Mouse (Mus musculus) R1 (cell line): ENCODE measurements at regions not wholly inside any gene's neighbourhood (a gene's known extent, or its start where the extent isn't known, plus 50 kb on each side); places are given as distances from the start of the nearest gene placed in this dataset.

Experiments
- DNase-seq: peaks from one replicate; pipeline ENCODE4 v3.0.0-alpha.2; 2018; ENCODE audit warnings: low read depth, low spot score

DNA sequence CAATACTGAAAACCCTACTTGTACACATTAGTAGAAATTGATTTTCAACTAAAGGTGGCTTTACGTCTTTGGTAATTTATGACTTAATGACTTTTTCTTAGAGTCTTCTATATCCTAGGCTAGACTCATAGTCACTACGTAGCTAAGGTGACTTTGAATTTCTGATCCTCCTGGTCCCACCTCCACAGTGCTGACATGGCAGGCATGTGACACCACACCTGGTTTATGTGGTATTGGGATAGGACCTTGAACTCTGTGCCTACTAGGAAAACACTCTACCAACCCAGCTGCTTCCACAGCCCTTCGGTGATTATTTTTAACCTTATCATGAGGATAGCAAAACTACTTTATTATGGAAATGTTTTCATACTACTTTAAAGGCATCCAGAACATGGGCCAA, 51.5 kb upstream of the D7Ertd443e start:
- DNase-seq = no peak

DNA sequence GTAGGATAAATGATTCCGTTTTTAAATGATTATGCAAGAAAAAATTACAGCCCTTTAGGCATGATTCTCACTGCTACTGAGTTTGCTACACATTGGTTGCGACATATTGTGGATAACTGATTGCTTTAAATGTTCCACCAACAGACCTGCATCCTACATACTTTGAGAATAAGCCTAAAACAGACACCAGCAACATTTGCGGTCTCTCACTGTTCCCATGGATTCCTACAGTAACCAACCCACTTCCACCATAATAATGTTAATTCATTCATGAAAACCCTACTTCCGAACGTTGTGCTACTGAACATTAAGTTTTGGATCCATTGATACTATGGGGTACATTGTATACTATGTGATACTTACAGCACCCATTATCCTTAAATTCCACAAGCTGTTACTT, 53.8 kb upstream of the D7Ertd443e start:
- no peak for DNase-seq

DNA sequence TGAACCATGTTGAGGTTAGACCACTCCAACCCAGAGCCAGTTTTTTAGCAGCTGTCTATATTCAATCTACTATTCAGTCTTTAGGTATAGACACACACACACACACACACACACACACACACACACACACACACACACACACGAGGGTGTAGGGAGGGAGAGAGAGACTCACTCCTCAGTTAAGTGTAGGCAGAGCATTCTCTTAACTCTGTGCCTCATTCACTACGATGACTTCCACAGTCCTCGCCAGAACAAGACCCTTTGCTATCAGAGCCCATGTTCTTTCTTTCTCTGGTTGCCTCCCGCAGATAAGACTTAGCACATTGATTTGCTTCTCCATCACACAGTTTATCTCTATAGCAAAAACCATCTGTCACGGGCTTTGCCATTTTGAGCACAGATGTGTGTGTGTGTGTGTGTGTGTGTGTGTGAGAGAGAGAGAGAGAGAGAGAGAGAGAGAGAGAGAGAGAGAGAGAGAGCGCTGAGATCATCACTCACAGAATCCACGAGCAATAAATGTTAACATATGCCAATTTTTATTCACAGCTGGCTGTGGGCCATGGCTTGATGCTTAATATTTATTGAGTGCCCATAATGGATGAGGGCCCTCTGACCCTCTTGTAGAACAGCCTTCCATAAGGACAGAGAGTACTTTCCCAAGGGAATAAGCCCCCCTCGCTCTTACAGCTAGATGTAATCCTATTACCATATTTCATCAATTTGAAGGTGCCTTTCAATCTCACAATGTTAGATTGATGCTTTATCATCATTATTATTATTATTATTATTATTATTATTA, 59.7 kb upstream of the D7Ertd443e start:
- DNase-seq = no peak

DNA sequence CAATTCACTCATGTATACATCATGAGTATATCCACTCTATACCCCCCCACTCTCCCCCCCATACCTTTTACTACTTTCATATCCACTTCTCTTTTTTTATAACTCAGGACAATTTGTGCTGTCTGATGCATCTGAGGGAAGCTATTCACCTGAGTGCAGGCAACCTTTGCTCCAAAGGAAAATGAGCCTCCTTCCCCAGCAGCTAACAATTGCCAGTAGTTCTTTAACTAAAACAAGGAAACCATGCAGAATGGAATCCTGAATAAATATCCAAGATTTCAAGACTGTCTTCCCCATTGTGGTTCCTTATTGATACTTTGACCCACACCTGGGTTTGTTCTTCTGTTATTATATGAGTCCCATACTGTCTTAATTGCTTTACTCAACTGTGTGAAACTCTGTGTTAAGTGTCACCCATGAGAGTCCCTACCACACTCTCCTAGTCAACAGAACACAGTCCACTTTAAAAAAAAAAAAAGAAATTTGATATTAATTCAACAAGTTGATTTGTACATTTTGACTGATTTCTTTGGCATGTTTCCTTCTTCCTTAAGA, 62.3 kb upstream of the D7Ertd443e start:
- DNase-seq = no peak

DNA sequence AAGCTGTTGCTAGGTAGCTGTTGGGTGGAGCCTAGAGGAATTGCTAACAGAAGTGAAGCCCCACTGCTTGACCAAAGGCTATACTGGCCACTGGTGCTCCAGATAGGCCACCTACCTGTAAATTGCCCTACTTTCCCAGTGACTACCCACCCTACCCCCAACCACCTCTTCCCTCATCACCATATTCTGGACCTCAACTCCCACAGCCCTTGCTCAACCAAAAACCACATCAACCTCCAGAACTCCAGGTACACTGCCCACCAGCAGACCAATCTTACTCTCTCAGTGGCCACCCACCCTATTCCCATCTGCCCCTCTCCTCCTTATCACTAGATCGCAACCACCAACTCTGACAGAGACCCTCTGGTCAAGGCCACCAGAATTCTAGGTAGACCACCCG, 63.4 kb upstream of the D7Ertd443e start:
- no peak for DNase-seq

DNA sequence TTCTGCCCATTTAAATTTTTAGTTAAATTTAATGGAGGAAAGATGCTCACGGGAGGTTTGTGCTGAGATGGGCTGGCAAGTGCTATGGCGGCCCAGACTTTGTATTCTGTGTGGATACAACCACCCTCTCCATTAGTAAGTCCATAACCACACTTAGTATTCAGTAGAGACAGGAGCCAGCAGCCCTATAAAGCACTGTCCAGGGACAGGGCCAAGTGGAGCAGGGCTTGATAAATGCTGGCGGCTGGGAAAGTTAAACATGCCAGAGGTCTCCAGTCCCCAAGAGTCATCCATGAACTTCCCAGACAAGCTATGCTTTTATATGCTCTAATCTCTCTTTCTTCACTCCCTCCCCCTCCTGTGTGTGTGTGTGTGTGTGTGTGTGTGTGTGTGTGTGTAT, 77.2 kb upstream of the D7Ertd443e start:
- DNase-seq = no peak

DNA sequence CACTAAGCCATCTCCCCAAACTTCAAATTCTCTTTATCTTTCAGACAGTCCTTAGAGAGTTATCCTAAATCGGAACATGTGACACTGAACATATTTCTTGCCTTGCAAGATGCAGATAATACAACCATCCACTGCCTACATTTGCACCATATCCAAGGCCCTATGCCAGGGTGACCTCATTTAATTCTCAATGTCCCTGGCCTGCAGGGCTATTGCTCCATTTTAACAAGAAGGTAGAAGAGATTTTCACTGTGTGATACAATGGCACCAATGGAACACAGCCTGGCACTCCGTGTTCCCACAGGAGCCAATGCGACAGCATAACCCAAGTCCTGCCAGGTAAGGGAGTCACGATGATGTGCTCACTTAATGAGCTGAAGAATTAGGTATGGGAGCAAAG, 77.9 kb upstream of the D7Ertd443e start:
- no peak for DNase-seq

DNA sequence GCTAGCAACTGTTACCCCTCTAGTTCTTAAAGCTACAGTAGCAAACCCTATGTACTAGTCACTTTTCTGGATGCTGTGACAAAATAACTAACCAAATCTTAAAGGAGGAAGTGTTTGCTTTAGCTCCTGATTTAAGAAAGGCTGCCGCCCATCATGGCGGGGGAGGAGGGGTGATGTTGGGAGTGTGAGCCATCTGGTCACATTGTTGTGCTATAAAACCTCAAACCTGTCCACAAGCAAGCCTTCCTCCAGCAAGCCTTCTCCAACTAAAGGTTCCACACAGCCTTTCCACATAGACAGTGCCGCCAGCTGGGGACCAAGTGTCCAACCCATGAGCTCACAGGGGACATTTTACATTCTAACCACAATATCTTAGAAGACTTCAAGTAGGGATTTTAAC, 81.8 kb upstream of the D7Ertd443e start:
- no peak for DNase-seq

DNA sequence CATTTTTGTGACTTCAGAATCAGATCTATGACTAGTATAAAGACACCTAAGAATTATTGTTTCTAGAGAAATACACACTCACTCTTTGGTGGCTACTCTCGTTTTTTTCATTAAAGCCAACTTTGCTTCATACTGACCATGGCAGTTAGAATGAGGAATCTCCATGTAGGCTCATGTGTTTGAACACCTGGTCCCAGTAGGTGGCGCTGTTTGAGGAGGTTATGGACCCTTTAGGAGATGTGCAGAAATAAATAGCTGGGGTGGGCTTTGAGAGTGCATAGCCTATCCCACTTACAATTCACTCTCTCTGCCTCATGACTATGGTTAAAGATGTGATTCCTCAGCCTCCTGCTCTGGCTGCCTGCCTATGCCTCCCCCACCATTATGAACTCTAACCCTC, 85.8 kb upstream of the D7Ertd443e start:
- peak; percentile 60 for DNase-seq

DNA sequence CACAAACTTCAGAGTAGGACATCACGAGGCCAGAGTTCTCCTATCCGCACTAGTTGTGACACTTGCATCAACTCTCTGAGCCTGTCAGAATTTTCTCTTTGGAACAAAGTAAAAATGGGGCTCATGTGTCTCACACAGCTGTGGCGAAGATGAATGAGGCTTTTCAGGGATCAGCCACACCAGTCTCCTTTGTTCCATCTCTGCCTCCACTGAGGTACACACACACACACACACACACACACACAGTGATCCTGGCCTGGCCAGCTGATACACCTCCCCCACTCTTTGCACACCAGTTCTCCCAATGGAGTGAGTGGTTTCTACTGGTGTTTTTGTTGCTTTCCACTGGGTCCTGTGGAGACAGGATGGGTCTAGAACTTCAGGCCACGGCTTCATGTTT, 105.9 kb upstream of the D7Ertd443e start:
- no peak for DNase-seq

DNA sequence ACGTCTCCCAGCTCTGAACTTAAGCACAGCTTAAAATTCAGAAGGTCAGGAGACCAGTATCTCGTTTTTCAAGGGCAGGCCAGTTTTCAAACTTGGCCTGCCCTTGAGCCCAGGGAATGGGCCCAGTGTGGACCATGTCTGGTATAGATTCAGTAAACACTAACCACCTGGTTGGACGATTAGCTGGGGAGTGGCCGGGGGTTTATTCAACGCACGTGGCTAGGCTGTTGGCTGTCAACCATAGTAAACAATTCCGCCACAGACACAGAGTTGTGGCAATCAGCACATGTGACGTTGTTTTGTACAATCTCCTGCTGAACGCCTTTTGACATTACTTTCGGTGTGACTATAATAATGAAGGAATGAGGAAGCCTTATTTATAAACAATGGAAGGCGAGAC, 111.8 kb upstream of the D7Ertd443e start:
- DNase-seq = no peak

DNA sequence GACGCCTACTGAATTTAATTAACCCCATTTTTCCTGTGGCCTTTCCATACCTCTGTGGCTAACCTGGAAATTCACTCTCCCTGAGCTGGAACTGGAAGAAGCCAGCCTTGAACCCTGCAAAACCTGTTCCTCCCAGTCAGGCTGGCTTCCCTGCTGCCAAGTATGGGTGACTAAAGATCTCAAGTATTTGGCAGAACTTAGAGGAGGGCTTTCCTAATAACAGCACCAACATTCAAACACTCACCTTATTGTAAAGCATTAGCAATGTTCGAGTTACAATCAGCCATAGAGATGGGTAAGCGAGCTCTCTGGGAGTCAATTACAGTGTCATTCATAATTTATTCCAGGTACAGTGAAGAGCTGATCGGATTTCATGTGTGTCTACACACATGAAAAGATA, 112.4 kb upstream of the D7Ertd443e start:
- DNase-seq = no peak

DNA sequence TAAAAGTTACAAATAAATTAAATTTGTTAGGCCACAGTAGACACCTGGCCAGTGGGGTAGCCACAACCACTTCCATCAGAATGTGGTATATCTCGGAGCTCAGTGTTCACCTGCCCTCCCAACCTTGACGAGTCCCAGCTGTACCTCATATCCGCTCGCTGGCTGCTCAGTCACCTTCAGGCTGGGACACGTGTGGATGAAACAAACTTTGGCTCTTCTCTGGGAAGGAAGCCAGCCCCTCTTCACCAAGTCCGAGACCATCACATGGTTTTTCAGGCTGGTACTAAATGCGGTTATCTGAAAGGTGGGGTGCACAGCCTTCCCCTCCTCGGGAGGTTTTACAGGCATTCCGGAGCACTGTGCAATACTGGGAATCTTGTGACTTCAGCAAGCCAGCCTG, 113.3 kb upstream of the D7Ertd443e start:
- DNase-seq = no peak

DNA sequence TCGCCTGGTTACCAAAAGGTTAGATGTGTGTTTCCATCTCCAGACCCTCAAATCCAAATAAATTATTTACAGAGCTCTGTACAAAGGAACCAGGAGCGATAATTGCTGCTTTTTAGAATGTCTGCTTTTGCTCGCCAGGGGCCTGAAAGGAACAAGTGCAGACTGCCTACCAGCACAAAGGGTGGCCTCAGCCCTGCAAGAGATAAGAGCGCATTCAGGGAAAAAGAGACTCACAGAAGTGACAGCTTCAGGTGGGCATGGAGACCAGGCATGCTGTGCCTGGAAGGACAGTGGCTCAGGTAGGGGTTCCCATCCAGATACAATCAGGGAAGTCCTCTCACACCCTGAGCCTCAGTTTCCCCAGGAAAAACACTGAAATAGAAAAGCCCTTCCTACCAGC, 114.0 kb upstream of the D7Ertd443e start:
- no peak for DNase-seq

DNA sequence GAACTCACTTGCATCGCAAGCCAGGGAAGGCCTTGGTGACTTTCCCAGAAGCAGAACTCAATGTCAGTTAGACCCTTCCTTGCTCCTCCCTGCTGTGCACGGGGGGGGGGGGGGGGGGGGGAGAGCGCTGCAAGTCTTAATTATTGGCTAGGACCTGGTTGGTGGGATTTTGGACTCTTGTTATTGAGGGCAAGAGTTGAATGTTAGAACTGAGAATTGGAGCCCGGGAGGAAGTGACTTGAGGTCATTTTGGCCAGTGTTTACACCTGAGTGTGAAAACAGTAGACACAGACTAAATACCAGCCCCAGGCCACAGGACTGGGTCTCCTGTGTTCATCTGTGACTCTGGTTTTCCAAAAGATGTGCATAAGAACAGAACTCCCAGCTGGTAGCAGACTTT, 114.7 kb upstream of the D7Ertd443e start:
- no peak for DNase-seq

DNA sequence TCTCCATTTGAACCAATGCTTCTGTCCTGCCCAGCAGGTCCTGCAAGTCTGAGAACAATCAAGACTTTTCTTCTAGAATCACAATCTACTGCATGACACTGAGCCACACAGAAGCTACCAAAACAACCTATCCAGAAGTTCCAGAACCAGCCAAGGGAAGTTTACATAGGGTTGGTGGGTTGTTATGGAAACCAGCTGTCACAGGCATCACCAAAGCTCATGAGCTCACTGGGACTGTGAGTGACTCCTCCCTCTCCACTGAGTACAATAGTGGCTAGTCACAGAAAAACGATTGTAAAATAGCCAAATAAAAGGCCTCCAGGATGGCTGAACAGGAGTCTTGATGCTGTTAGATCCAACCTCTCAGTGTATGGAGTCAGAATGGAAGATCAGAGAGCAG, 115.6 kb upstream of the D7Ertd443e start:
- DNase-seq = peak; percentile 16

DNA sequence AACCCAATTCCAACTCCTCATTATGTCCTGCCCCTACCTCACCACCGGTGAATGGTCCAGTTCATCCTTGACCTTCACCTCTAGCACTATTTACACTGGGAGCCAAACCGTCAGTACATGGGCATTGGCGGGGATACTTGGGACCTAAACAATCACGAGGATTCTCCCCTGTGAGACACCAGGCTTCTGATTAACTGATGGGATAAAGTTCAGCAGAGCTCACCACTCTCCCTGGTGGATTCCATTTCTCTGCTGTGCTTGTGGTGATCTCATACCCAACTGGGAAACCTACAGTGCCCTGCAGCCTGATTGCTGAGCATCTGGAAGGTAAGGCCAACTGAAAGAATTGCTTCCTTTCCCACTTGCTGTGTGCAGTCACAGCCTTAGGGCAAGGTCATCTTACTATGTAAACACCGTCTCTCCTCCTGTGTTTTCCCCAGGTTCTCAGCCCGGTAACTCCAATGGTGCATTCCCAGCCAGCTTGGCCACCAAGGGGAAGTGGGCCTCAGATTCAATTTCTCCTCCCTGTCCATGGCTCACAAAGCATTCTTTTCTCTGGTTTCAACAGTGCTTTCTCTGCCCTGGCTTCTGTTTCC, 125.0 kb upstream of the D7Ertd443e start:
- no peak for DNase-seq

DNA sequence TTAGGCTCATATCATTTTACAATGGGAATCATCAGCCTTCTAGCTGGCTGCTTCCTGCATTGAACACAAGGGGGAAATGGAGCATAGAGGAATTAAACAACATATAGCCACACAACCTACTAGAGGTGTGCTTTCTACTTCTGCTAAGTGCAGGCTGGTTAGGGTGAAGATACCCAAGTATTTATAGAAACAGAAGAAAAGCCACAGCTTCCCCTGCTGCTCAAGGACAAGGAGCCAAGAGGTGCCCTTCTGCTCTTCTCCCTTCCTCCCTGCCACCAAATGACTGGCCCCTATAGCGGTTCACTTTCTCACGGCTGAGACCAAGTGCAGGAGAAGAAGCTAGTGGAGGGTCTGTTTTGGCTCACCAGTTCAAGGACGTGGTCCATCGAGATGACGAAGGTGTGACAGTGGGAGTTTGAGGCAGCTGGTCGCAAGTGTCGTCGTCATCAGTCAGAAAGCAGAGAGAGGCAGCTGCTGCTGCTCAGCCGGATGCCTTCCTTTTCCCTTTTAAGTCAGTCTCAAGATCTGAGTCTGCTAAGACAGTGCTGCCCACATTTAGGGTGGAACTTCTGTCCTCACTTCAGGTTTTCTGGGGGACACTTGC, 134.0 kb upstream of the D7Ertd443e start:
- DNase-seq = no peak

DNA sequence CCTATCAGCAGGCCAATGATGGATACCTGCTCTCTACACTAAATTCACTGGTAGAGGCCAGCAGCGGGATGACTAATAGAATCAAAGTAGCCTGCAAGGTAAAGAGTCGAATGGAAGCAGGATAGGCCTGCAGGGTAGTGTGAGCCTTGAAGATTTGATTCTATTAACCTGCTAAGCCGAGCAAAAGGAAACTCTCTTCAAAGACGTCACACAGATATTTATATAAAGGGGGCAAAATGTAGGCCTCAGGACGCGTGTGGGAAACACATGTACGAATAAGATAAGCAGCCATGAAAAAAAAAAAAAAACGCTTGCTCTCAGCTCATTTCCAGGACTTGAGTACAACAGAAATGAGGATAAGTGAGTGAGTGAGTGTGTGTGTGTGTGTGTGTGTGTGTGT, 138.4 kb upstream of the D7Ertd443e start:
- DNase-seq = no peak

DNA sequence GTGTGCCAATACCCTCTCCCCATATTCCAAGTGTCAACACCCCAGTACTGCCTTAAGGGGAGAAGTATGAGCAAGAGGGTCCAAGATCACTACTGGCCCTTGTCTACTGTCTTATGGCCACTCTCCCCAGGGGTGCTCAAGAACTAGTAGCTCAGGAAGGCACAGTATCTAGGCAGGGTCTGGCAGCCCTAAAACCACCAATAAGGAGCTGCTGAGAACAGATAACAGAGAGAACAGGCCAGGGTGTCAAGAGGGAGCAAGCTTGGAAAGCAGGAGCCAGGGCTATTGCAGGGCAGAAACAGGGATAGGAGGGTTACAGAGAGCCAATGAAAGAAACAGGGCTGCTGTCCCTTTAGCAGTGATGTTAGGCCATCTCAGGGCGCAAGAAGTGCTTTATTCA, 139.6 kb upstream of the D7Ertd443e start:
- no peak for DNase-seq

DNA sequence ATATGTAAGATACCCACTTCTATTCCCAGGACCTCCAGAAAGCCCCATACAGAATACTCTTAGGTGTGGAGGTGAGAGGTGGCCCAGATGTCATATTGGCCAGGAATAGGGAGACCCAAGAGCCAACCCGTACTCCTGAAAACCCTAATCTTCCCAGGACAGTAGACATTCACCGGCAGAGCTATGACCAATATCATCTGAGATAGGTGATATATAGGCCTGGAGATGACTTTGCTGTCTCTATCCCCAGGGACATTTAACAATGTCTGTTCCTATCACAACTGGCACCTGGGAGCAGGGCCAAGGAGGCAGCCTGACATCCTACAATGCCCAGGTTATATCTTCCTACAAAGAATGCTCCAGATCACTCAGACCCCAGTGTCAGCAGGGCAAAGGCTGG, 140.0 kb upstream of the D7Ertd443e start:
- DNase-seq = no peak

DNA sequence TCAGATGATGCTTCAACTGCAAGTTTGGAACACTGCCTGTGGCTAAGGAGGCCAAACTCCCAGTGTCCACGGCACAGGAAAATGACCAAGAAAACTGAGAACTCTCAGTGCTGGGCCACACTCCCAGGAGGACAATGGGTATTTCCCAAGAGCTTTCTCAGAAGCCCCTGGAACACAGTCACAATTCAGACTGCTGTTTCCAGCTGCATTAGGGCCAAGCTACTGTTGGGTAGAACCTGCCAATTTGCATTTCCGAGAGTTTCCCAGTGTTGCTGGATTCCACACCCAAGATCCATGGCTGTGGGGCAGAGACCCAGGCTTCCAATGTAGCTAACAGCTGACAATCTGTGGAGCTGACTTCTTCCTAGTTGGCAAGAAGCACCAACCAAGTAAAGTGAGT, 141.9 kb upstream of the D7Ertd443e start:
- DNase-seq = no peak

DNA sequence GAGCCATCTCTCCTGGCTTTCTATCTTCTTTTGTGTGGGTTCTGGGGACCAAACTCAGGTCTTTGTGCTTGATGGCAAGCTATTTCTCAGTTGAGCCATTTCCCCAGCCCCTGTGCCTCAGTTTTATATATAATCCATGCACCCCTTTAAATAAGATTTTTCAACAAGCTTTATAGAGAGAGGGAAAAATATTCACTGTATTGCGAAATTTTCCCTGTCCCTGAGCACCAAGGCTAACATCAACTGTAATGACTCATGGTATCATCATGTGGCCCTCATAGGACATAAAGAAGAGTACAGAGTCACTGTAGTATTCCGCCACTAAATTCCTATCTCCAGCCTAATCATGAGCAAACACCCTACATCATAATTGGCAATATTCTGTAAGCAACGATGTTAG, 142.4 kb upstream of the Dock1 start:
- no peak for DNase-seq
